Mouse (Mus musculus): Measurements from ENCODE around the gene Hs6st1.

Hs6st1 gene

GRCm38 (mm10) chr1:36131766-36132165 is 63.6 kb downstream of the Hs6st1 start:
- no peak for DNase-seq

DNA sequence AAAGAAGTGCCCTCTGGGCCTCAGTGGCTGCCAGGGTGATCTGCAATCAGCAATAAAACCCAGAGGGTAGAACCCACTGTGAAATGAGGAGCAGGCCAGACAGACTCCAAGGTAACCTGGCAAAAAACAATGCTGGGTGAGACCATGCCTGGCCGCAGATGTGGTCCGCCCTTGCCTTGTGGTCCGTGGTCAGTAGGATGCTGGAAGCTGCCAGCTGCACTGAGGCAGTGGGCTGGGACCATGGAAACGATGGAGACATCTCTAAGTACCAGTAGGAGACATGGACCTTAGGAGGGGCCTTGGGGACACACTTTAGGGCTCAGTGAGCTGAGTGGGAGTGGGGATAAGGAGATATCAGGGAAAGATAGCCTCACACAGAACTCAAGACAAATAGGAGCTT is 64.0 kb downstream of the Hs6st1 start:
- no peak for DNase-seq

- peak; percentile 26 for DNase-seq
Observed at GRCm38 (mm10) chr1:36133041-36133440, 64.8 kb downstream of the Hs6st1 start.

DNA sequence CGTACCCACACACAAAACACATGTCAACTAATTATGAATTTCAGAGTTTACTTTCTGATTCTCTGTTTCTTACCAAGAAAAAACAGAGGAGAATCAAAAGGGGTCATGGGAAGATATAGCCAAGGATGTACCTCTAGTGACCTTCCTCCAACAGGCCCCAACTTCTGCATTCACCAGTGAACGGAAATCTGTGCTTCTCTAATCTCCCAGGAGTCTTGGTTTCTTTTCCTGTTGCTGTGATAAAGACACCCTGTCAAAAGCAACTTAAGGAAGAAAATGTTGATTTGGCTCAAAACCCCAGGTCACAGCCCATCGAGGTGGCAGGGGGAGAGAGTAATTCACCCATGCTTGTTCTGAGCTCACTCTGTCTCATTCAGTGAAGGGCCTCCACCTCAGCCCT is 65.4 kb downstream of the Hs6st1 start:
- DNase-seq, result peak; percentile 27

DNA sequence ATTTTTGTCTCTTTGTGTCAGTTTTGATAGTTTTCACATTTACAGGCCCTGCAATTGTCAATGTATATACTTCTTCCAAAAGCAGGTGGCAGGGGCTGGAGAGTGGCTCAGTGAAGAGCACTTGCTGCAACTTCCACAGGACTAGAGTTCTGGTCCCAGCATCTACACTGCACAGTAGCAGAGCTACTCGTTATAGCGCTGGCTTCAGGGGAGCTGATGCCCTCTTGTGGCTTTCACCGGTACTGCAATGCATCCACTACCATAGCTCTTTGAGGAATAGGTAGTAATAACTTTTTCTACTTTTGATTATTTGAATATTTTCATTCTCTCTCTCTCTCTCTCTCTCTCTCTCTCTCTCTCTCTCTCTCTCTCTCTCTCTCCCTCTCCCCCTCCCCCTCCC is 66.4 kb downstream of the Hs6st1 start:
- peak; percentile 42 for DNase-seq

DNA sequence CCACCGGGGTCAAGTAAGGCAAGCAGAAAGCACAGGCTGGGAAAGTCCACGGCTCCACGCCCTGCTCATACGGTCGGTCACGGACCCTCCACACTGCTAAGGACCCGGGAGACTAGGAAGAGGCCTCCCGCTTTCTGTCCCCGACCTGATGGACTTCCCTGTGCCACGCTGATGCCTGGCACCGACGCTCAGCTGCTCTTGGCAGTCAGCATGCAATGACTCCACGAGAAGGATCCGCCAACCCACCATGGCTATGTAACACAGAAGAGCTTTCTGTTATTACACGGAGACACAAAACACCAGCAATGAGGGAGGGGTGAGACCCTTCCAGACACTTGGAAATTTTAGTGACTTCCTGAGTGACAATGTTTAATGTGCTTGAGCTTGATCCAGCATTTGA is 72.1 kb downstream of the Hs6st1 start:
- peak; percentile 59 for DNase-seq

- peak; percentile 44 for DNase-seq
Observed at GRCm38 (mm10) chr1:36145050-36145449, 76.8 kb downstream of the Hs6st1 start.

GRCm38 (mm10) chr1:36148809-36149208 is 80.6 kb downstream of the Hs6st1 start:
- DNase-seq, result no peak

GRCm38 (mm10) chr1:36149411-36149810 is 81.2 kb downstream of the Hs6st1 start:
- DNase-seq, result no peak
